Mouse (Mus musculus): ENCODE results near the gene Mocs2.

Gene Mocs2

DNA sequence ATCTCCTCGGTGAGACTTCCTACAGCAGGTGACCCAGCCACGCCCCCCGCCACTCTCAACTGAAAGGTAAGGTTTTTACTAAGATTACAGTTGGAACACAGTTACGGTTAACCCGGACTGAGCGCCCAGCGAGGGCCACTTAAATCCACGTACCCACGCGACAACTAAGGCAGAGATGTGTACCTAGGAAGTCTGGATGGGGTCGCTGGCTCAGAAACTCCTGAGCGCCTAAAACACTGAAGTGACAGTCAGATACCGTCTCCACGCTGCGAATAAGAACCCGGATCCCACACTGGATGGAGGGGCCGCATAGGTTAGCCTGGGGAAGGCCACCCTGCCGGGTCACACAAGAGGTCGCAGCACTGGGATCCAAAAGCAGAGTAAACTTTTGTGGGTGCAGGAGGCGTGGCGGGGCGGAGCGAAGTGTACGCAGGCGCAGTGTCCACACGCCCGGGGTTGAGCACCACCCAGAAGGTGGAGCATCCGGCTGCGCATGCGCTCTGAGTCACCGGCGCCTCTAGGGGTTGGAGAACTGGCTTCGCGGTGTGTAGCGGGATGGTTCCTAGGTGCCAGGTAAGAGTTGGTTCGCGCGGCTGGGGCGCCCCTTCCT, at the start of gene Mocs2:
Mocs2 (plus strand) TSS at position 486 of the 610 bp plus-strand sequence.
- peak; percentile 91 for DNase-seq (ENCODE audit: low read depth, low spot score)

- peak; percentile 19 for DNase-seq (ENCODE audit: low read depth, low spot score)
Measured at GRCm38 (mm10) chr13:114791511-114791910, 26.5 kb upstream of the Mocs2 start.

DNA sequence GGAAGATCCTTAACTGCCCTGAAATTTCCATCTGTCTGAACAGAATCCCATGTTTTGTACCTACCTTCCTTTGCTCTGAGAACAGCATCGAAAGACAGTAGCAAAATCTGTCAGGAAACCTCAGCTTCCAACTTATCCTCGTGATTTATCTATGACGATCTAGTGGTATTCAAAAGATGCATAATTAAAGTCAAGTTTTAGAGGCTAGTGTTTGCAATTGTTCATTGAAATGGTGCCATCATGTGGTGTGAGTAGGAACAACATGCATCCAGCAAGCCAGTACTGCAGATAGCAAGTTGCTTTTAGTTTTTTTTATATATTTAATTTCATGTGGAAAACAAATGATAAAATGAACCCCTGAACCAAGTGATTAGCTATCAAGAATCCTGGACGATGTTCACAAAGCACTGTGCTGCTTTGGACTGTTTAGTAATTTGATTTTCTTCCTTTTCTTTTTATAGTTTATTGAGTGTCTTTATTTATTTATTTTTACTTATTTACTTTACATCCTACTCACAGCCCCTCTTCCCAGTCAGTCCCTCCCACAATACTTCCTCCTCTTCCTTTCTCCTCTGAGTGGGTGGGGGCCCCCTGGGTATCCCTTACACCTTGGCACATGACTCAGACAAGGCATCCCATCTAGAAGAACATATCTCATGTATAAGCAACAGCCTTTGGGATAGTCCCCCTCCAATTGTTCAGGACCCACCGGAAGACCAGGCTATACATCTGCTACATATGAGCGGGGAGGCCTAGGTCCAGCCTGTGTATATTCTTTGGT, 24.6 kb upstream of the Mocs2 start:
- peak; percentile 14 for DNase-seq (ENCODE audit: low read depth, low spot score)

- DNase-seq (ENCODE audit: low read depth, low spot score) = no peak
Measured at GRCm38 (mm10) chr13:114801857-114802256, 16.2 kb upstream of the Mocs2 start.

- DNase-seq (ENCODE audit: low read depth, low spot score) = no peak
Measured at GRCm38 (mm10) chr13:114802971-114803370, 15.1 kb upstream of the Mocs2 start.

- no peak for DNase-seq (ENCODE audit: low read depth, low spot score)
Measured at GRCm38 (mm10) chr13:114809624-114810210, 8.3 kb upstream of the Mocs2 start.

DNA sequence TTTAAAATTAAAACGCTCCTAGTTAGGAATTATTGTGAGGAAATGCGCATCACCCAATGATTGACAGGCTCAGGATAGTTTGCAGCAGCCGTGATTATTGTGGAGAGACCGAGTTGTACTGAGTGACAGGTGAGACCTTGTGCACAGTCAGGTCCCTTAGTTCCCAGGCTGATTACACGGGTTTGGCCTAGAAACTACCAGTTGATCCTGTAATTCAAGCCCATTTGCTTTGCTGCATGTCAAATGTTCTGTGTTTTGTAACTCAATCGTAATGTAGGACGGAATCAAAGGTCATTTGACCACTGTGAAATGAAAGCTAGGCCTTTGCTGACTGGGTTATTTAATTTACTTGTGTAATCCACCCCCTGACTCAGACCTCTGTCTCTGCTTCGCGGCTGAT, 477 bp downstream of the Mocs2 start:
- no peak for DNase-seq (ENCODE audit: low read depth, low spot score)

- no peak for DNase-seq (ENCODE audit: low read depth, low spot score)
Measured at GRCm38 (mm10) chr13:114822871-114823270, 4.8 kb downstream of the Mocs2 start.

DNA sequence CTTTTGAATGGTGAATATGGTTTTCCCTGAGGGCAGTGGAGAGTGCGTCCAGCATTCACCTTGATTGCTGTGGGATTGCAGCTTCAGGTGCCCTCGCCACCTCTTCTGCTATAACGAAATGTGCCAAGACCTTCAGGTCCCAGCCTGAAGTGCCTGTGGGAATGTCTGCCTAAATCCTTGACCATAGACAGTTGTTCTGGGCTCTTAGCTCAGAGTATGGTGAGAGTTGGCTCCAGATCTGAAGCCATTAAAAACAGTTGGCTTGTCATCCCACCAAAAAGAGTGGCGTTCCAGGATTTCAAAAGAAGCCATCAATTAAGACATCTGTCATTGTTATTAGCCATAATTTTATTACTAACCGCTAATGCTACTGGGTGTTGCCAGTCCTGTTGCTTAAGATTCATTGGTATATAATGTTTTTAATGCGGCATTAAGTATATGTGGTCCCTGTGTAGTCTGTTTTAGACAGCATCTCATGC, 7.4 kb downstream of the Mocs2 start:
- no peak for DNase-seq (ENCODE audit: low read depth, low spot score)

- no peak for DNase-seq (ENCODE audit: low read depth, low spot score)
Measured at GRCm38 (mm10) chr13:114831367-114831833, 13.4 kb downstream of the Mocs2 start.

GRCm38 (mm10) chr13:114832761-114833160, 14.7 kb downstream of the Mocs2 start:
- DNase-seq (ENCODE audit: low read depth, low spot score) = no peak

DNA sequence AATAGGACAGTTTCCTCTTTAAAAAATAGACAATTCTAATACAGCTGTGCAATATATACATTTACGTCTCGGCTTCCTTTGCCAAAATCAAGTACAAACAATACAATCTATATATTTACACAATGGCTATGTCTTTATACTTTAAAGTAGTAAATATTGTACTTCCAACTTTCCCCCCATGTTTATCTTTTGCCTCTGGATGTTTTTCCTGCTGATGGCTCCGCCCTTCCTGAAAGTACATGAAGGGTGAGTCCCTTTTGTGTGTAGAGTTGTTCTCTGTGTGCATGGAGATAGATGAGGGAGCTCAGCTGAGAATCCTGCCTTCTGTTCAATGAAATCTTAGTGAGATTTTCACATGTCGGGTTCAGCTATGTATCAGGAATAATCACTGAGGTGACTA, 15.3 kb downstream of the Mocs2 start:
- no peak for DNase-seq (ENCODE audit: low read depth, low spot score)

DNA sequence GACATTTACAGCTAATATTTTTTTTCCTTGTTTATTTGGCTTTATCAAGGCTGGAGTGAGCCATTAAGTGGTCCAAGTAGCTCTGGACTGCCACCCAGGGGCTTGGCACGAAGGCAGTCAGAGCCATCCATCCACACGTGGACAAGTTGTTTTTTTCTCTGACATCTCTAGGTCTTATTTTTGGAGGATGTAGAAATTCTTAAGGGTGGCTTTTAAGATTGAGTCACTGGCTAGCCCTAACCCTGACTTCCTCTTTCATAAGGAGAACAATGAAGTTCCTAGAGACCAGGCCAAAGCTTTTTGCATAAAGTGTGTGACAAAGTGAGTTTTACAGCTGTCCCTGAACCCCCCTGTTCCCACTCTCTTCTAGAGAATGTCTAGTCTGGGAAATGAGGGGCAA, 16.5 kb downstream of the Mocs2 start:
- DNase-seq (ENCODE audit: low read depth, low spot score) = no peak

GRCm38 (mm10) chr13:114837061-114837460, 19.0 kb downstream of the Mocs2 start:
- no peak for DNase-seq (ENCODE audit: low read depth, low spot score)

- DNase-seq (ENCODE audit: low read depth, low spot score) = peak; percentile 28
Measured at GRCm38 (mm10) chr13:114838535-114838990, 20.5 kb downstream of the Mocs2 start.

- DNase-seq (ENCODE audit: low read depth, low spot score) = no peak
Measured at GRCm38 (mm10) chr13:114839098-114839497, 21.1 kb downstream of the Mocs2 start.

DNA sequence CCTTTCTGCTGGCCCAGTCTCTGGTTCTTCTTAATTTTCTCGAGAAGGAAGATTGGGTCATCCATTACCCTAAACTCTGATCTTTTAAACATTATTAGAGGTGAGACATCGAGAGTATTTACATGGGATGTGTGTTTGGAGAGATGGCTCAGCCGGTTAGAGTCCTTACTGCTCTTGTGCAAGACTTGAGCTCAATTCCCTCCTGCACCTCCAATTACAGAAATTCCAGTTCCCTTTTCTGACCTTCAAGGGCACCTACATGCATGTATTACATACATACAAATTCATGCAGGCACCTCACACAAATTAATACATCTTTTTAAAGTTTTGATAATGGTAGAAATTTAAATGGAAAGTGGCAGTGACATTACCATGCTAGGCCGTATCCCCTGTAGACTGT, 22.5 kb downstream of the Mocs2 start:
- no peak for DNase-seq (ENCODE audit: low read depth, low spot score)

GRCm38 (mm10) chr13:114843318-114843717, 25.3 kb downstream of the Mocs2 start:
- DNase-seq (ENCODE audit: low read depth, low spot score) = no peak

DNA sequence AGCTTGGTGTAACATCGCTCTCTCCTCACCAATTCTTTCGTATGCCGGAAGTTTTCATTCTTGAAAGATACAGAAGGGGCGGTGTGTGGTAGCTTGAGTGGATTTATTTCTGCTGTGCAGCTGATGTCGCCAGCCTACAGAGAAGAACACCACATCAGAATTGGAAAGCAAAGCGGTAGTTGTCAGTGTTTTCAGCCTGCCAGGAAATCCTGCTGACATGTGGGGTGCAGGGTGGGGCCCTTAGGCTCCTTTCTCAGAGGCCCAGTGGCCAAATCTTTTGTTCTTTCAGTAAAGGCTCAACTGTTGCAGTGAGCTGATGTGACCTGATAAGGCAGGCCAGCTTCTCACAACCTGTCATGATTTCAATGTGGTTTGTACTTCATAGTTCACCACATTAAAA, 27.8 kb downstream of the Mocs2 start:
- DNase-seq (ENCODE audit: low read depth, low spot score) = no peak

- no peak for DNase-seq (ENCODE audit: low read depth, low spot score)
Measured at GRCm38 (mm10) chr13:114848945-114849344, 30.9 kb downstream of the Mocs2 start.

GRCm38 (mm10) chr13:114852264-114853111, 34.5 kb downstream of the Mocs2 start:
- no peak for DNase-seq (ENCODE audit: low read depth, low spot score)

- DNase-seq (ENCODE audit: low read depth, low spot score) = no peak
Measured at GRCm38 (mm10) chr13:114853152-114853551, 35.1 kb downstream of the Mocs2 start.

All from retina, postnatal 7 days (tissue).